In the genomic region with DNA sequence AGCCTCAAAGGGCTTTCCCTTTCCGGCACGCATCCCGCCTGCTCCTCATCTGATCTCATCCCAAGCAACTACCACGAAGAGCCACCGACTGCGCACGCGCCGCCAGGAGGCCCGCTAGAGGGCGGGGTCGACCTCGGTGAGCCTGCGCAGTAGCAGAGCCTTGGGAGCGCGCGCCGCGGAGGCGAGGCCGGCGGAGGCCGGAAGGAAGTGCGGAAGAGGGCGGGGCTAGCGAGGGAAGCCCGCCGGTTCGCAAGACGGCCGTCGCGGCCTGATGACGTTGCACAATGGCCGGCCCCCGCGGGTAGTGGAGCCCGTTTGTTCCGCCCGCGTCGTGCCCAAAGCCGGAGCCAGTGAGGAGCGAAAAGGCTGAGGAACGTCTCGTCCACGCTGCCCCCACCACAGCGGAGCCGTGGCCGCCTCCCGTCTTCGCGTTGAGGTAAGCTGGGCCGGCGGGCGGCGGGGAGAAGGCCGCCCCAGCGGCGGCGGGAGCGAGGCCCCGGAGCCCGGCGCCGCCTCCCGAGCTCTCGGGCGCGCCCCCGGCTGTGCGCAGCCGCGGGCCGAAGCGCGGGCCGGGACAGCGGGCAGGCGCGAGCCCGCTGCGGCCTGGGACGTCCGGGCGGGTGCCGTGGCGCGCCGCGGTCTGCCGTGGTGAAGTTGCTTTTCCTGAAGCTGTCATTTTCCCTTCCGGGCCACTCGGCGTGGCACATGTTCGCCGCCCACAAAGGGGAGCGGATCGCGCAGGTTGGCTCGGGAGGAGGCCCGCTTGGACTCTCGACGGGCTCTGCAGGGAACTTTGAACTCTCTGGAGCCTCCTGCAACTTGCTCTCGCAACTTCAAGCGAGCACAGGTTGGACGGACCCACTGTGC, we compare ENCODE assay signal across 8 mouse cellular contexts. TPM values are rescaled to one million over a fixed set of nuclear protein-coding genes. Genes with fewer than 3 reads are reported as not detected.
DNase-seq lines count a peak whose midpoint lies in the region; ATAC-seq and TF ChIP-seq lines count a peak whose summit lies in the region.

A gene (plus strand): TSS at position 245 of the 867 bp plus-strand sequence.

- DNase-seq in CD8-positive naive resting alpha-beta T cell, adult 2 months (ENCODE audit: low read depth in 2 of 2, low spot score in 2 of 2): peak; percentile 98
- peak; percentile 98 for DNase-seq in c-Kit-positive CD71-negative TER-119-negative erythroid progenitor cells, embryonic 14.5 days (ENCODE audit: low read depth)
- DNase-seq in forebrain, embryonic 10.5 days (ENCODE audit: extremely low spot score, low spot score): peak; percentile 99
- DNase-seq in kidney, postnatal 25 days: peak; percentile 99 to 100
- peak; percentile 96 to 98 (median 97) for DNase-seq in liver, embryonic 14.5 days (ENCODE audit: low read depth in 3 of 3, low spot score in 3 of 3)
- peak; percentile 100 for DNase-seq in neural tube, embryonic 11.5 days (ENCODE audit: low spot score)
- DNase-seq in stomach, postnatal 0 days (ENCODE audit: low spot score): peak; percentile 99

- peak within 1 kb of the TSS; percentile 89 for H3K4me3 ChIP-seq in forebrain, embryonic 10.5 days
- H3K4me3 ChIP-seq in heart, embryonic 15.5 days: peak within 1 kb of the TSS; percentile 84
- peak within 1 kb of the TSS; percentile 79 to 87 for H3K4me3 ChIP-seq in liver, embryonic 14.5 days (ENCODE audit: insufficient read depth in 1 of 2, low read depth in 2 of 2, low read length in 2 of 2)
- H3K4me3 ChIP-seq in neural tube, embryonic 11.5 days (ENCODE audit: low read depth, low read length): peak within 1 kb of the TSS; percentile 97
- peak within 1 kb of the TSS; percentile 79 for H3K4me3 ChIP-seq in stomach, postnatal 0 days (ENCODE audit: low read depth, low read length)

- WGBS in forebrain, embryonic 10.5 days: under 1% methylated on average over 107 of the region's 107 CpGs
- under 1% methylated on average over 106 of the region's 107 CpGs for WGBS in heart, embryonic 15.5 days
- WGBS in liver, embryonic 14.5 days (ENCODE audit: insufficient replicate concordance): under 1% methylated on average over 102 of the region's 107 CpGs
- under 1% methylated on average over 93 of the region's 107 CpGs for WGBS in neural tube, embryonic 11.5 days
- WGBS in stomach, postnatal 0 days: under 1% methylated on average over 87 of the region's 107 CpGs

- H3K9me3 ChIP-seq in forebrain, embryonic 10.5 days: no peaks in the 10 kb centered on the region
- no peaks in the 10 kb centered on the region for H3K9me3 ChIP-seq in heart, embryonic 15.5 days (replicated peaks)
- no peaks in the 10 kb centered on the region for H3K9me3 ChIP-seq in liver, embryonic 14.5 days (ENCODE audit: control insufficient read depth, low read length)
- no peaks in the 10 kb centered on the region for H3K9me3 ChIP-seq in neural tube, embryonic 11.5 days (ENCODE audit: control insufficient read depth, low read length)
- no peaks in the 10 kb centered on the region for H3K9me3 ChIP-seq in stomach, postnatal 0 days (ENCODE audit: control insufficient read depth, low read length)

- peaks cover 32% of the 10 kb centered on the region for H3K4me1 ChIP-seq in forebrain, embryonic 10.5 days
- peaks cover 27% of the 10 kb centered on the region for H3K4me1 ChIP-seq in heart, embryonic 15.5 days (replicated peaks)
- H3K4me1 ChIP-seq in liver, embryonic 14.5 days (replicated peaks; ENCODE audit: control insufficient read depth in 2 of 2, insufficient read depth in 2 of 2, low read length in 1 of 2): peaks cover 3 to 16% of the 10 kb centered on the region in 2 experiments; a peak in 3 of 4 replicates
- peaks cover 6% of the 10 kb centered on the region; the same call in 1 of the 2 replicates for H3K4me1 ChIP-seq in neural tube, embryonic 11.5 days (ENCODE audit: control insufficient read depth, insufficient read depth, low read length)
- H3K4me1 ChIP-seq in stomach, postnatal 0 days (replicated peaks; ENCODE audit: control insufficient read depth, insufficient read depth): no peaks in the 10 kb centered on the region

- H3K4me2 ChIP-seq in heart, embryonic 15.5 days: peak within 1 kb of the TSS; percentile 80
- H3K4me2 ChIP-seq in liver, embryonic 14.5 days (ENCODE audit: low read depth): peak within 1 kb of the TSS; percentile 78
- H3K4me2 ChIP-seq in neural tube, embryonic 11.5 days (ENCODE audit: low read depth): peak within 1 kb of the TSS; percentile 84
- peak within 1 kb of the TSS; percentile 74 for H3K4me2 ChIP-seq in stomach, postnatal 0 days (replicated peaks; ENCODE audit: low read depth)

- TF ChIP-seq CTCF in liver, embryonic 14.5 days (IDR thresholded peaks at IDR 0.05; ENCODE audit: low read depth): peak; percentile 68
- TF ChIP-seq CTCF in stomach, postnatal 0 days (IDR thresholded peaks at IDR 0.05; ENCODE audit: low read depth): peak; percentile 73

- no peaks in the 10 kb centered on the region for H3K27me3 ChIP-seq in forebrain, embryonic 10.5 days (ENCODE audit: poor library complexity, severe bottlenecking)
- no peaks in the 10 kb centered on the region for H3K27me3 ChIP-seq in heart, embryonic 15.5 days
- no peaks in the 10 kb centered on the region for H3K27me3 ChIP-seq in liver, embryonic 14.5 days (ENCODE audit: control insufficient read depth, insufficient read depth, low read length)
- H3K27me3 ChIP-seq in neural tube, embryonic 11.5 days (ENCODE audit: control insufficient read depth, insufficient read depth, low read length): no peaks in the 10 kb centered on the region
- H3K27me3 ChIP-seq in stomach, postnatal 0 days (ENCODE audit: control insufficient read depth, insufficient read depth, low read length): no peaks in the 10 kb centered on the region

- H3K36me3 ChIP-seq in forebrain, embryonic 10.5 days (replicated peaks): peaks cover 39% of the 10 kb centered on the region
- peaks cover 16% of the 10 kb centered on the region; the same call in 1 of the 2 replicates for H3K36me3 ChIP-seq in heart, embryonic 15.5 days
- peaks cover 15% of the 10 kb centered on the region for H3K36me3 ChIP-seq in liver, embryonic 14.5 days (replicated peaks; ENCODE audit: control insufficient read depth, insufficient read depth, low read depth)
- H3K36me3 ChIP-seq in neural tube, embryonic 11.5 days (ENCODE audit: control insufficient read depth, insufficient read depth, low read length): no peaks in the 10 kb centered on the region; the same call in 1 of the 2 replicates
- H3K36me3 ChIP-seq in stomach, postnatal 0 days (ENCODE audit: control insufficient read depth, insufficient read depth, low read length): 0 out of 2 replicates have a peak, but pooled peaks cover 3% of the 10 kb centered on the region

- peak within 1 kb of the TSS; percentile 96 for H3K27ac ChIP-seq in forebrain, embryonic 10.5 days
- peak within 1 kb of the TSS; percentile 91 for H3K27ac ChIP-seq in heart, embryonic 15.5 days
- H3K27ac ChIP-seq in liver, embryonic 14.5 days: peak within 1 kb of the TSS; percentile 53
- peak within 1 kb of the TSS; percentile 79 for H3K27ac ChIP-seq in neural tube, embryonic 11.5 days (ENCODE audit: low read depth, low read length)
- H3K27ac ChIP-seq in stomach, postnatal 0 days (replicated peaks): peak within 1 kb of the TSS; percentile 95

- ATAC-seq in heart, embryonic 15.5 days (replicated peaks; ENCODE audit: insufficient number of reproducible peaks, insufficient read depth, low FRiP score, low read depth): peak; percentile 96
- ATAC-seq in liver, embryonic 14.5 days (ENCODE audit: insufficient read depth): peak; percentile 94
- ATAC-seq in neural tube, embryonic 11.5 days (ENCODE audit: insufficient read depth, low FRiP score, low TSS enrichment): peak; percentile 79
- ATAC-seq in stomach, postnatal 0 days (ENCODE audit: low FRiP score, low TSS enrichment): peak; percentile 95

- peak within 1 kb of the TSS; percentile 88 for H3K9ac ChIP-seq in heart, embryonic 15.5 days
- peak within 1 kb of the TSS; percentile 83 for H3K9ac ChIP-seq in liver, embryonic 14.5 days (replicated peaks)
- H3K9ac ChIP-seq in neural tube, embryonic 11.5 days (ENCODE audit: low read length): peak within 1 kb of the TSS; percentile 92
- H3K9ac ChIP-seq in stomach, postnatal 0 days (ENCODE audit: low read length): peak within 1 kb of the TSS; percentile 92

- no peak for TF ChIP-seq EP300 in liver, embryonic 14.5 days (IDR thresholded peaks at IDR 0.05; ENCODE audit: low read depth)
- no peak for TF ChIP-seq EP300 in stomach, postnatal 0 days (optimal IDR thresholded peaks at IDR 0.05)

RNA-seq across cellular contexts. Expression of the gene that starts here (rescaled TPM):
- polyA plus RNA-seq in forebrain, embryonic 10.5 days (2016; fragmentation: Nextera tagmentation; extraction: Ambion mirVana): 73.2 and 81.1 TPM in 2 replicates
- 26.1 and 31.0 TPM in 2 replicates for polyA plus RNA-seq in heart, embryonic 15.5 days (2015; fragmentation: Nextera tagmentation; extraction: Ambion mirVana)
- 15.2 and 20.4 TPM in 2 replicates for polyA plus RNA-seq in liver, embryonic 14.5 days (2012; rRNA removed)
- 12.8 and 16.7 TPM in 2 replicates for polyA plus RNA-seq in liver, embryonic 14.5 days (2014; fragmentation: Nextera tagmentation; extraction: Ambion mirVana)
- polyA plus RNA-seq in neural tube, embryonic 11.5 days (2014; fragmentation: Nextera tagmentation; extraction: Ambion mirVana): 40.5 and 41.5 TPM in 2 replicates
- polyA plus RNA-seq in stomach, postnatal 0 days (2015; fragmentation: Nextera tagmentation; extraction: Ambion mirVana): 19.4 and 19.8 TPM in 2 replicates

Comparison
In these comparisons a context has a peak if more than half of its experiments do, and no peak if none do; other contexts are left out.
1. Peak in every context shown above with its lines: DNase-seq, ATAC-seq, H3K4me3 ChIP-seq and H3K27ac ChIP-seq.